Mouse (Mus musculus) brain, embryonic 14.5 days (tissue): Measurements from ENCODE around the gene Sprtn.

ENCODE experiments used
- CTCF ChIP-seq: fragments of 200-500 bp; IDR thresholded peaks from 2 replicates; pipeline ENCODE4 v1.5.1; 2012; ENCODE audit warnings: inconsistent platforms, mild to moderate bottlenecking, moderate library complexity, borderline replicate concordance; ENCODE audit not compliant: insufficient read depth, insufficient read length; ENCODE audit errors: extremely low read depth
- POLR2A ChIP-seq: fragments of 200-500 bp; IDR thresholded peaks from 2 replicates; pipeline ENCODE4 v1.6.1; 2012; ENCODE audit warnings: mild to moderate bottlenecking, inconsistent platforms, borderline replicate concordance; ENCODE audit not compliant: poor library complexity, insufficient read depth, insufficient read length, severe bottlenecking; ENCODE audit errors: extremely low read depth

DNA sequence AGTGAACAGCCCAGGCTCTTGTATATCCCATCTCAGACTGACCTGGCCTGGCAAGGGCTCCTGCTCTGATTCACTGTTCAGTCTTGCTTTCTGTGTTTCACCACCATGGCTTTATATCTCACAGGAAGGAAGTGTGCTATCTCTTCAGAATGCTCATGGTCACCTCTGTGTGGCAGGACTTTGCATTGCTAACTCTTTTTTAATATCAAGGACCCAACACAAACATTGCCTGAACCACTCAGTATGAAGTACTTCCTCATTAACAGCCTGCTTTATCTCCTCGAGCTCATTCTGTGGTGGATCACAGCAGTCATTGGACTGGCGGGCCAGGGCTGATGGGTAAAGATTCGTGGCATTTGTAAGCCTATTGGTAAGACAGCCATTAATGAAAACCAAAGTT is 31.0 kb upstream of the Sprtn start:
- TF ChIP-seq POLR2A (no peak), CTCF (no peak)
